Mouse (Mus musculus): ENCODE data around the gene Slc24a1. TPM values are rescaled to one million over a fixed set of nuclear protein-coding genes. Genes with fewer than 3 reads are reported as not detected.

The Slc24a1 gene
- polyA plus RNA-seq, 1 experiment from 2014 or later: 0.02 TPM

GRCm38 (mm10) chr9:64956337-64956736 lies 4.9 kb upstream of the Slc24a1 start:
- H3K36me3 ChIP-seq: no peaks in the 10 kb centered on the region
- peak overlapping the region; percentile 12; the same call in 1 of the 2 replicates for H3K4me3 ChIP-seq
- H3K27me3 ChIP-seq (ENCODE audit: low read depth, poor library complexity, severe bottlenecking): peaks cover 29% of the 10 kb centered on the region
- 28% methylated on average over 12 of the region's 12 CpGs for WGBS
- H3K4me1 ChIP-seq: peaks cover 27% of the 10 kb centered on the region
- no peak for DNase-seq (ENCODE audit: low spot score)
- H3K27ac ChIP-seq (replicated peaks): no peak overlapping the region
- no peaks in the 10 kb centered on the region for H3K9me3 ChIP-seq (replicated peaks)

GRCm38 (mm10) chr9:64953190-64953589 lies 1.8 kb upstream of the Slc24a1 start:
- 83% methylated on average over 7 of the region's 7 CpGs for WGBS
- peaks cover 45% of the 10 kb centered on the region for H3K27me3 ChIP-seq (ENCODE audit: low read depth, poor library complexity, severe bottlenecking)

DNA sequence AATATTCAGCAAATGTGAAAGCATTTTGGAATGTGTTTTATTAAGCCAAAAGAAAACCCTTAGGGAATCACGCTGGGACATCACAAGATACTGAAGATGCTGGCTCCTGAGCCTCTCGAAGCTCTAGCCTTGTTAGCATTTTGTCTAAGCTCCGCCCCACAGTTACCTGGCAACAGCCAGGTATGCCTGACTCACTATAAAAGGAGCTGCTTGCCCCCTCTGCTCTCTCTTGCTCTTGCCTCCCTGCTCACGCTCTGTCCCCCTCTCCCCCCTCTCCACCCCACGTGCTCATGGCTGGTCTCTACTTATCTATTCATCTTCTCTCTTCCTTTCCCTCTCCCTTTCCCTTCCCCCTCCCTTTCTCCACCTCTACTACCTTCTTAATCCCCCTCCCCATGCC lies 648 bp upstream of the Slc24a1 start:
- Histone ChIP-seq H3K9me3 (replicated peaks) (no peaks in the 10 kb centered on the region), H3K27ac (replicated peaks) (no peak overlapping the region), H3K4me1 (peaks cover 21% of the 10 kb centered on the region), H3K4me3 (no peak overlapping the region), H3K27me3 (ENCODE audit: low read depth, poor library complexity, severe bottlenecking) (peaks cover 50% of the 10 kb centered on the region), H3K36me3 (no peaks in the 10 kb centered on the region)
- 15% methylated on average over 5 of the region's 5 CpGs for WGBS
- no peak for DNase-seq (ENCODE audit: low spot score)

More at GRCm38 (mm10) chr9:64953190-64953589, 1.8 kb upstream of the Slc24a1 start:
- H3K9me3 ChIP-seq (replicated peaks): no peaks in the 10 kb centered on the region
- H3K36me3 ChIP-seq: no peaks in the 10 kb centered on the region
- H3K4me1 ChIP-seq: peaks cover 21% of the 10 kb centered on the region
- no peak overlapping the region for H3K4me3 ChIP-seq
- DNase-seq (ENCODE audit: low spot score): no peak
- H3K27ac ChIP-seq (replicated peaks): no peak overlapping the region

DNA sequence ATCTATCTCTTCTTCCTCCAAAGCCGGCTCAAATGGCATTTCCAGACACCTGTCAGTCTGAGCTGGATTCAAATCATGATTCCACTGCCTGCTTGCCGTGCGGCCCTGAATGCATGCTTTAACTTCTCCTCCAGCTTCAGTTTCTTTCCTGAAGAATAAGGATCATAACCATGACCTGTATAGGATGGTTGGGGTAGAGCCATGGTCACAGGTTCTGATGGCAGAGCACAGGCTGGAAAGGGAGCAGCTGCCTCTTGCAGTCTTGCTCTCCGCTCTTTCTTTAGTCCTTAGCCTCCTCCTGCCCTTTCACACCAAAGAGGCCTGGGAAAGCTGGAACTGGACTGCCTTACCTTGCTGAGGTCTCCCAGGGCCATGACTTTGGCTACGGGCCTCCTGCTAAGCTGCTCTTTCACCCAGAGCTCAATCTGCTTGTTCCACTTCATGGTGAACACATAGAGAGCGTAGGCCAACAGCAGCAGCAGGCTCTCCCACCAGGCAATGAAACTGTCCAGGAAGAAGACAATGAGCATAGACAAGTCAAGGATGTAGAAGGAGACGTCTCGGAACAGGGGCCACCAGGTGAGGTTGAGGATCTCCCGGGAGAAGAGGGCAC lies 3.8 kb downstream of the Slc24a1 start:
- Histone ChIP-seq H3K36me3 (no peaks in the 10 kb centered on the region), H3K4me3 (no peak overlapping the region), H3K4me1 (peaks cover 19% of the 10 kb centered on the region), H3K27me3 (ENCODE audit: low read depth, poor library complexity, severe bottlenecking) (peaks cover 63% of the 10 kb centered on the region), H3K9me3 (replicated peaks) (no peaks in the 10 kb centered on the region), H3K27ac (replicated peaks) (no peak overlapping the region)
- DNase-seq (ENCODE audit: low spot score): no peak
- WGBS: 87% methylated on average over 9 of the region's 9 CpGs

- Histone ChIP-seq H3K36me3 (no peaks in the 10 kb centered on the region), H3K4me3 (no peak overlapping the region), H3K27me3 (ENCODE audit: low read depth, poor library complexity, severe bottlenecking) (peaks cover 41% of the 10 kb centered on the region), H3K27ac (replicated peaks) (no peak overlapping the region), H3K9me3 (replicated peaks) (no peaks in the 10 kb centered on the region), H3K4me1 (peaks cover 5% of the 10 kb centered on the region)
- no peak for DNase-seq (ENCODE audit: low spot score)
- WGBS: 33% methylated on average over 11 of the region's 11 CpGs
Observed at GRCm38 (mm10) chr9:64943997-64944396, 7.4 kb downstream of the Slc24a1 start.

DNA sequence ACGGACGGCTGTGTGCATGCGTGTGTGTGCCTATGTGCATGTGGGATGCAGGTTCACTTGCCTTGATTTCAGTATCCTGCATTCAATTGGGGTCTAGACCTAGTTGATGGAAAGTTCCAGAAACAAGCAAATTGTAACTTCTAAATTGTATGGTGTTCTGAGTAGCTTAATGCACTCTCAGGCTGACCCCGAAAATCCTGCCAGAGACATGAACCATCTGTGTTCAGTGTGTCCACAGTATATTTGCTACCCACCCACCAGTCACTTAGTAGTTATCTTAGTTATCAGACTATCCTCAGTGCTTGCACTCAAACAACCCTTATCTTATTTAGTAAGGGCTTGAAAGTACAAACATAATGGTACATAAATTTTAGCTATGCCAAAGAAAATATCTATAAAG lies 9.8 kb downstream of the Slc24a1 start:
- DNase-seq (ENCODE audit: low spot score): no peak
- no peak overlapping the region for H3K27ac ChIP-seq (replicated peaks)
- peaks cover 5% of the 10 kb centered on the region for H3K4me1 ChIP-seq
- H3K27me3 ChIP-seq (ENCODE audit: low read depth, poor library complexity, severe bottlenecking): peaks cover 36% of the 10 kb centered on the region
- 94% methylated on average over 4 of the region's 4 CpGs for WGBS
- H3K4me3 ChIP-seq: no peak overlapping the region
- no peaks in the 10 kb centered on the region for H3K9me3 ChIP-seq (replicated peaks)
- no peaks in the 10 kb centered on the region for H3K36me3 ChIP-seq

- Histone ChIP-seq H3K4me1 (peaks cover 10% of the 10 kb centered on the region), H3K27ac (replicated peaks) (no peak overlapping the region), H3K27me3 (ENCODE audit: low read depth, poor library complexity, severe bottlenecking) (peaks cover 39% of the 10 kb centered on the region), H3K4me3 (no peak overlapping the region), H3K9me3 (replicated peaks) (no peaks in the 10 kb centered on the region), H3K36me3 (no peaks in the 10 kb centered on the region)
- 86% methylated on average over 11 of the region's 11 CpGs for WGBS
- no peak for DNase-seq (ENCODE audit: low spot score)
Observed at GRCm38 (mm10) chr9:64940731-64941346, 10.6 kb downstream of the Slc24a1 start.

DNA sequence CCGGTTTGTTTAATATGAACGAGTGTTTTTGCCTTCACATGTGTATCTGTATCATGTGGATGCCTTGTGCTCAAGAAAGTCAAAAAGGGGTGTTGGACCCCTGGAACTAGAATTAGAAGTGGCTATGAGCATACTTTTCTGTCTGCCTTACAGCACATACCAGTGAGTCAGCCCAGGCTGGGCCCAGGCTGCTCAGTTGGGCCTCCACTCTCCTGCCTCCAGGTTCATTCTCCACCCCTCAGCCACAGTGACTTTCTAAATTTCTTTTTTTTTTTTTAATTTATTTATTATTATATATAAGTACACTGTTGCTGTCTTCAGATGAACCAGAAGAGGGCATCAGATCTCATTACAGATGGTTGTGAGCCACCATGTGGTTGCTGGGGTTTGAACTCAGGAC lies 11.6 kb downstream of the Slc24a1 start:
- Histone ChIP-seq H3K4me3 (no peak overlapping the region), H3K27me3 (ENCODE audit: low read depth, poor library complexity, severe bottlenecking) (peaks cover 34% of the 10 kb centered on the region), H3K36me3 (no peaks in the 10 kb centered on the region), H3K27ac (replicated peaks) (no peak overlapping the region), H3K9me3 (replicated peaks) (no peaks in the 10 kb centered on the region), H3K4me1 (peaks cover 11% of the 10 kb centered on the region)
- no peak for DNase-seq (ENCODE audit: low spot score)
- WGBS: 87% methylated on average over 2 of the region's 2 CpGs

DNA sequence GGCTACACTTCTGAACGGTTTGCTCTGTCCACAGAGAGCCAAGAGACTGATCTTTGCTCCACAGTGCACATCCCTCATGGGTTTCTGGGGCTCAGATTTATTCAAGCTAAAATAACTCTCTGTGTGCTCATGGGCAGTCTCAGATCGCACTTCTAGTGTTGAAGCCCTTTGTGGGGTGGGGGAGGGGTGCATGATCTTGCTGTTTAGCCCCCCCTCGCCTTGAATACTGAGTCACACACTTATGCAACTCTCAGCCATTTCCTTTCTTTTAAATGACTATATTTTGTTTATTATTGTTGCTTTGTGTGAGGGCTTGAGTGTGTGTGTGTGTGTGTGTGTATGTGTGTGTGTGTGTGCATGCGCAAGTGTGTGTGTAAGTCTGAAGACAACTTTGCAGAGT lies 12.1 kb downstream of the Slc24a1 start:
- H3K36me3 ChIP-seq: no peaks in the 10 kb centered on the region
- H3K9me3 ChIP-seq (replicated peaks): no peaks in the 10 kb centered on the region
- no peak for DNase-seq (ENCODE audit: low spot score)
- H3K27ac ChIP-seq (replicated peaks): no peak overlapping the region
- H3K4me1 ChIP-seq: peaks cover 15% of the 10 kb centered on the region
- peaks cover 29% of the 10 kb centered on the region for H3K27me3 ChIP-seq (ENCODE audit: low read depth, poor library complexity, severe bottlenecking)
- H3K4me3 ChIP-seq: no peak overlapping the region
- 60% methylated on average over 4 of the region's 4 CpGs for WGBS

GRCm38 (mm10) chr9:64938535-64938934 lies 12.9 kb downstream of the Slc24a1 start:
- H3K4me3 ChIP-seq: no peak overlapping the region
- H3K27ac ChIP-seq (replicated peaks): no peak overlapping the region
- peaks cover 22% of the 10 kb centered on the region for H3K27me3 ChIP-seq (ENCODE audit: low read depth, poor library complexity, severe bottlenecking)
- H3K4me1 ChIP-seq: peaks cover 19% of the 10 kb centered on the region
- H3K9me3 ChIP-seq (replicated peaks): no peaks in the 10 kb centered on the region
- no peaks in the 10 kb centered on the region for H3K36me3 ChIP-seq
- 87% methylated on average over 5 of the region's 5 CpGs for WGBS
- DNase-seq (ENCODE audit: low spot score): no peak

DNA sequence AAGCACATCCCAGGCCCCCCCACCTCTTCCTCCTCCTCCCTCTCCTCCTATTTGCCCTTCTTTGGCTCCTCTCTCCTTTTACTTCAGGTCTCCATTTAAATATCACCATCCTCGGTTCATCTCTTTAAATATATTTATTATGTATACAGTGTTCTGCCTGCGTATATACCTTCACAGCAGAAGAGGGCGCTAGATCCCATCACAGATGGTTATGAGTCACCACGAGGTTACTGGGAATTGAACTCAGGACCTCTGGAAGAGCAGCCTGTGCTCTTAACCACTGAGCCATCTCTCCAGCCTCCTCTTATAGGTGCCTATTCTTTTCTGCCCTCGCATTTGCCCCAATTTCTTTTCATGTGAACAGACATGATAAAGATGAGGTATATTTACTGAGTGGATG lies 13.9 kb downstream of the Slc24a1 start:
- Histone ChIP-seq H3K4me1 (peaks cover 20% of the 10 kb centered on the region), H3K27me3 (ENCODE audit: low read depth, poor library complexity, severe bottlenecking) (peaks cover 12% of the 10 kb centered on the region; the same call in 1 of the 2 replicates), H3K27ac (replicated peaks) (no peak overlapping the region), H3K4me3 (no peak overlapping the region), H3K9me3 (replicated peaks) (no peaks in the 10 kb centered on the region), H3K36me3 (no peaks in the 10 kb centered on the region)
- WGBS: 60% methylated on average over 5 of the region's 5 CpGs
- no peak for DNase-seq (ENCODE audit: low spot score)

DNA sequence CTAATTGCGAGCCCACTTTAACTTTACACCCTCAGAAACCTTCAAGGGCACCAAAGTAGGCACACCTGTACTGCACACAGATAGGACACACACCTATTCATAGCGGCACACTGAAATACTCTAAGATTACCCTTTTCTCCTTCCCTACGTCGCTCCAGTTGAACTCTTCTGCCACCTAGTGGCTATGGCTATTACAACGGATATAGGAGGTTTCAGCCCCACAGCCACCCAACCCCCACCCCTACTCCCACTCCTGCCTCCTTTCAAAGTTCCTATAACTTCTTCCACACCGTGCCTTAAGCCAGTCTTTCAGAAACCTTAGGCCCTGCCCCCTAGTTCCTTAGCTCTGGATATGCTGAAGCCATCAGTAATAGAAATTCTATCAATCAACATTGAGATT lies 14.9 kb downstream of the Slc24a1 start:
- H3K27me3 ChIP-seq (ENCODE audit: low read depth, poor library complexity, severe bottlenecking): peaks cover 7% of the 10 kb centered on the region; the same call in 1 of the 2 replicates
- no peak overlapping the region for H3K4me3 ChIP-seq
- no peaks in the 10 kb centered on the region for H3K36me3 ChIP-seq
- peak; percentile 54 for DNase-seq (ENCODE audit: low spot score)
- H3K9me3 ChIP-seq (replicated peaks): no peaks in the 10 kb centered on the region
- WGBS: 4% methylated on average over 6 of the region's 6 CpGs
- peaks cover 20% of the 10 kb centered on the region for H3K4me1 ChIP-seq
- no peak overlapping the region for H3K27ac ChIP-seq (replicated peaks)

GRCm38 (mm10) chr9:64934015-64934754 lies 17.2 kb downstream of the Slc24a1 start:
- peak overlapping the region; percentile 16; the same call in 1 of the 2 replicates for H3K4me3 ChIP-seq
- DNase-seq (ENCODE audit: low spot score): peak; percentile 33
- no peaks in the 10 kb centered on the region for H3K36me3 ChIP-seq
- peaks cover 20% of the 10 kb centered on the region for H3K4me1 ChIP-seq
- H3K9me3 ChIP-seq (replicated peaks): no peaks in the 10 kb centered on the region
- WGBS: 66% methylated on average over 15 of the region's 15 CpGs
- peaks cover 7% of the 10 kb centered on the region; the same call in 1 of the 2 replicates for H3K27me3 ChIP-seq (ENCODE audit: low read depth, poor library complexity, severe bottlenecking)
- H3K27ac ChIP-seq (replicated peaks): peak overlapping the region; percentile 77

Data from midbrain, embryonic 10.5 days (tissue).